Mouse (Mus musculus): ENCODE measurements at regions not wholly inside any gene's neighbourhood (a gene's known extent, or its start where the extent isn't known, plus 50 kb on each side); places are given as distances from the start of the nearest gene placed in this dataset.

DNA sequence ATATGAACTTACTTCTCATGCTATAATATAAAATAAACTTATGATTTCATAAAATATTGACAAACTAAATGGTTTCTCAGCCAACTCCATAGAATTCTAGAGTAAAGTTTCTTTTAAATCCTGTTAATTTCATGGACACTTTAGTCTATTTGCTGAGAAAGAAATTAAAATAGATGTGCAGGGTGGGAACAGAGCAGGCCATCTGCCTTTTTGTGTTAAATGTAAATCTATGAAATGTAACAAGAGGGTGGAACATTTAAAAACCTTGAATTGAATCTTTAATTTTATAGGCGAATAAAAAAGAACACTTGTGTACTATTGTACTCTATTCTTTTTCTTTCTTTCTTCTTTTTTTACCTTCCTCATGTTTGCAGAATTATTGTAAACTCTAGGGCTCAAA, 1050.7 kb downstream of the Tbl1xr1 start:
- ATAC-seq (ENCODE audit: low FRiP score) = no peak
- H3K4me3 ChIP-seq = no peak overlapping the region
- no peak overlapping the region for H3K27ac ChIP-seq
- no peaks in the 10 kb centered on the region for H3K9me3 ChIP-seq
- 98% methylated on average over 1 of the region's 1 CpGs for WGBS
- no peaks in the 10 kb centered on the region for H3K4me1 ChIP-seq (replicated peaks)
- H3K9ac ChIP-seq = no peak overlapping the region
- no peaks in the 10 kb centered on the region for H3K27me3 ChIP-seq
- H3K36me3 ChIP-seq = no peaks in the 10 kb centered on the region
- H3K4me2 ChIP-seq = no peak overlapping the region

DNA sequence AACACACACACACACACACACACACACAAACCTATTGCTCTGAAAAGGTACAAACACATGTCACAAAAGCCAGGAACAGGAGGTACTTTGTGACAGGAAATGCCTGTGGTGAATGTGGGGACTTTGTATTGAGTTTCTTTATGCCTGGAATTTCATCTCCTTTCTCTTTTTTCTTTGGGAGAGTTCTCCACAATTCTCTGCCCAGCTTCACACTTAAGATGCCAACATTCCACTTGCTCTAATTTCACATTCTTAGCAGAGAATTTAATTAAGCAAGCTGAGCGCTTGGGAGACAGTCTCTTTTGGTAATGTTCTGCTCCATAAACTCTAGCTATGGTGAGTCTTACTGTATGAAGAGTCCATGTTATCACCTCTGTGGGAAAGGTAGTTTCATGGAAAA, 1059.1 kb downstream of the Tbl1xr1 start:
- Histone ChIP-seq H3K9me3 (no peaks in the 10 kb centered on the region), H3K9ac (no peak overlapping the region), H3K36me3 (no peaks in the 10 kb centered on the region), H3K4me1 (replicated peaks) (no peaks in the 10 kb centered on the region), H3K27me3 (no peaks in the 10 kb centered on the region), H3K4me2 (no peak overlapping the region), H3K4me3 (no peak overlapping the region), H3K27ac (no peak overlapping the region)
- no peak for ATAC-seq (ENCODE audit: low FRiP score)
- 91% methylated on average over 1 of the region's 1 CpGs for WGBS

DNA sequence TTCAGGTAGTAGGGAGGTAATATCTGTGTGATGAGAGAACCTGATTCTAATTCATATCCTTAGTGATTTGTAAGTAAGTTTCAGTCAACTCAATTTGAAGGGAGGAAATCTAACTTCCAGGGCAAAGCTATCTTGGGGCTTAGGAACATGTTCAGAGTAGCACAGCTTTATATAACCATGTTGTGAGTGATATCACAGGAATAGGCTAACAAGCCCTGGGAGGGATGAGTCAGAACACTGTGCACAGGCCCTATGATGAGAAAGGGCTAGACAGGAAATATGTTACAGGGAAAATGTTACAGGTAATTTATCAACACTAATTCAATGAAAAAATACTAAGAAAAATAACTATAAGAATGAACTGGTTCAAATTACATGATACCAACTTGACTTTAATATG, 1062.5 kb downstream of the Tbl1xr1 start:
- no peaks in the 10 kb centered on the region for H3K4me1 ChIP-seq (replicated peaks)

DNA sequence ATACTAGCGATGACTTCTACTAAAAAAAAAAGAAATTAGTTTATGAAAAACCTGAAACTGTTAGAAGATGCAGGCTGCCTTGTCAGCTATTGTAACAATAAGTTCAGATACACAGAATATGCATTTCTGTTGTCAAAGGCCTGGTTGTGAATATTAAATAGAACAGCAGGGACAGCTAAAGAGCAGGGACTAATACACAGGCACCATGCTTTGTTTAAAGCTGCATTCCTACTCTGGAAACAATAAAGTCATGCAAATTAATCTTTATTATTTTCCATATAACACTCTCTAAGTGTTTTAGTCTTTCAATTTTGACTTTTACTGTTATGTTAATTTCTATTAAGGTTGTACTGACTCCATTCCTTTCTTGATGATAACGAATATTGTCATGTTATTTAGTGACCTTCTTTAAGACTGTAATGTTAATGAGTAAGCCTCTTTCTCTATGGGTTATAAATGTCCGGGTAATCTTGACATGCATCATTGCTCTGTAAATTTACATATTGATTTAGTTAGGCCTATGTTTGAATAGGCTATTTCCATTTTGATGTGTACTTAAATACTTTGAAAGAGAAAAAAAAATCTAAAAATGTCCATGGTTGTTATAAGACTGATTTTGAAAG, 1088.5 kb downstream of the Tbl1xr1 start:
- no peak overlapping the region for H3K27ac ChIP-seq
- H3K4me3 ChIP-seq = no peak overlapping the region
- H3K27me3 ChIP-seq = no peaks in the 10 kb centered on the region
- WGBS = 52% methylated on average over 3 of the region's 3 CpGs
- H3K36me3 ChIP-seq = no peaks in the 10 kb centered on the region
- H3K9me3 ChIP-seq = no peaks in the 10 kb centered on the region
- no peak overlapping the region for H3K4me2 ChIP-seq
- no peak for ATAC-seq (ENCODE audit: low FRiP score)
- H3K4me1 ChIP-seq (replicated peaks) = no peaks in the 10 kb centered on the region
- no peak overlapping the region for H3K9ac ChIP-seq

More for the DNA sequence above, 1062.5 kb downstream of the Tbl1xr1 start:
- H3K27me3 ChIP-seq = no peaks in the 10 kb centered on the region
- no peak overlapping the region for H3K9ac ChIP-seq
- no peak overlapping the region for H3K4me2 ChIP-seq
- H3K27ac ChIP-seq = no peak overlapping the region
- H3K9me3 ChIP-seq = no peaks in the 10 kb centered on the region
- H3K4me3 ChIP-seq = no peak overlapping the region
- no peak for ATAC-seq (ENCODE audit: low FRiP score)
- no peaks in the 10 kb centered on the region for H3K36me3 ChIP-seq

DNA sequence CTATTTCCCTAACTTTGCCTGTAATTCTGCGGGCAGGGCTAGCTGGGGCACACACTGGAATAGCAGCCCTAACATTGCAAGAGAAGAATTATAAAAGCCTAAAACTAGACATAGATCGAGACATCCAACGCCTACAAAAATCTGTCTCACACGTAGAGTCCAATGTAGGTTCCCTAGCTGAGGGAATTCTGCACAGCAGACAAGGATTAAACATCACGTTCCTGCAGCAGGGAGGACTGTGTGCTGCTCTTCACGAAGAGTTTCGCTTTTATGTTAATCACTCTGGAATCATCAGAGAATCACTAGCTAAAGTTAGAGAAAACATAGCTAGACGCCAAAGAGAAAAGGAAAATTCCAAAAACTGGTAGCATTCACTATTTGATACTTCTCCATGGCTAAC, 1106.9 kb downstream of the Tbl1xr1 start:
- H3K9ac ChIP-seq = no peak overlapping the region
- no peak overlapping the region for H3K4me3 ChIP-seq
- H3K27ac ChIP-seq = no peak overlapping the region
- 94% methylated on average over 8 of the region's 8 CpGs for WGBS
- no peaks in the 10 kb centered on the region for H3K9me3 ChIP-seq
- no peak overlapping the region for H3K4me2 ChIP-seq
- no peak for ATAC-seq (ENCODE audit: low FRiP score)
- H3K27me3 ChIP-seq = no peaks in the 10 kb centered on the region
- no peaks in the 10 kb centered on the region for H3K36me3 ChIP-seq
- H3K4me1 ChIP-seq (replicated peaks) = no peaks in the 10 kb centered on the region

DNA sequence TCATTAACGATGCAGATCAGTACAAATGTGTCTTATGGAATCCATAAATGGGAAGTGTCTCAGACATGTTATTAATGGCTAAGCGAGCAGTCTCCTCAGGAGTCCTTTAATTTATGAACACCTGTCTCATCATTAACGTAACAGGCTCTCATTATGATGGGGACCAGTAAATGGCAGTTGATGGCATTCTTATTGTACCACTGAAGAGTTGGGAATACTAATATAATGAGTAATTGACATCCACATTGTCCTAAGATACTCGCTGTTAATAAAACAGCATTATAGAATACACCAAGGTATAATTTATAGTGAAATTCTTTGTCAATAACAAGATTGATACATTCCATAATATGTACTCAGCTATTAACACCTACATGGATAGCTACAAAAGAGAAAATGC, 1112.0 kb downstream of the Tbl1xr1 start:
- Histone ChIP-seq H3K9me3 (no peaks in the 10 kb centered on the region), H3K36me3 (no peaks in the 10 kb centered on the region), H3K27ac (no peak overlapping the region), H3K9ac (no peak overlapping the region), H3K4me2 (no peak overlapping the region), H3K27me3 (no peaks in the 10 kb centered on the region), H3K4me1 (replicated peaks) (no peaks in the 10 kb centered on the region), H3K4me3 (no peak overlapping the region)
- ATAC-seq (ENCODE audit: low FRiP score) = peak; percentile 66
- WGBS = 64% methylated on average over 4 of the region's 4 CpGs

DNA sequence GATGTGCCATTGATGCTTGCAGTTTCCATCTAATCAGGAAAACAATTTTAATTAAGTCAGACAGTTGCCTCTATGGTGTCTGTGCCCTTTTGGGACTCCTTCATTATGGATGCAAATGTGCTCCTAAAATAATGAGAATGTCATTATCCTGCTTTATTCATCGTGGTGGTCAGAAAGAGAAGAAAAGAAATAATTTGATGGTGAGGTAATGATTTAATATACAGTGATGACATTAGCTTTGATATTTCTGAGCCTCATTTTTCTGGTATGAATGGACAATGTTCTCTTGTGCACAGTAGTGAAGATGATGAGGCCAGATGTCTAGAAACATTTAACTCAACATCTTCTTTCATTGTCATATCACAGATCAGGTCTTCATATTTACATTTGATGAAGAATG, 1123.6 kb downstream of the Tbl1xr1 start:
- WGBS = 43% methylated on average over 1 of the region's 1 CpGs
- H3K27me3 ChIP-seq = no peaks in the 10 kb centered on the region

DNA sequence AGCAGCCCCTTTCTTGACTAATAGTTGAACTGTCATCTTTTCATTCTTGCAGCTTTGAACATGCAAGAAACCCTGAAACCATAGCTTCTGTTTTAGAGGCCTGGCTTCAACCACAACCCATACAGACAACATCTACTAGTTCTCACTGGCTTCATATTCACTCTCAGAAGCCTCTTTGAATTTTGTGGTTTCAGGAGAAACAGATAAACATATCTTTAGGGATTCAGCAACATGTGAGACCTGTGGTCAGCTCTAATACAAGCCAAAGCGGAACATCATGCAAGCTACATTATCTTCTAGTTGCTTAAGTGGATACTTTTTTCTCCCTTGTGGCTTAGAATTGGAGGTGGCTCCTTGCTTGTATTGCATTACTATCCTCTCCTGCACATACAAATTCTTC, 1138.0 kb downstream of the Tbl1xr1 start:
- 100% methylated on average over 1 of the region's 1 CpGs for WGBS
- ATAC-seq (ENCODE audit: low FRiP score) = no peak
- Histone ChIP-seq H3K4me3 (no peak overlapping the region), H3K4me2 (no peak overlapping the region), H3K36me3 (no peaks in the 10 kb centered on the region), H3K4me1 (replicated peaks) (no peaks in the 10 kb centered on the region), H3K9me3 (no peaks in the 10 kb centered on the region), H3K9ac (no peak overlapping the region), H3K27ac (no peak overlapping the region), H3K27me3 (no peaks in the 10 kb centered on the region)

More for the DNA sequence above, 1123.6 kb downstream of the Tbl1xr1 start:
- Histone ChIP-seq H3K27ac (no peak overlapping the region), H3K4me2 (no peak overlapping the region), H3K4me1 (replicated peaks) (no peaks in the 10 kb centered on the region), H3K9me3 (no peaks in the 10 kb centered on the region), H3K36me3 (no peaks in the 10 kb centered on the region), H3K9ac (no peak overlapping the region), H3K4me3 (no peak overlapping the region)
- no peak for ATAC-seq (ENCODE audit: low FRiP score)

DNA sequence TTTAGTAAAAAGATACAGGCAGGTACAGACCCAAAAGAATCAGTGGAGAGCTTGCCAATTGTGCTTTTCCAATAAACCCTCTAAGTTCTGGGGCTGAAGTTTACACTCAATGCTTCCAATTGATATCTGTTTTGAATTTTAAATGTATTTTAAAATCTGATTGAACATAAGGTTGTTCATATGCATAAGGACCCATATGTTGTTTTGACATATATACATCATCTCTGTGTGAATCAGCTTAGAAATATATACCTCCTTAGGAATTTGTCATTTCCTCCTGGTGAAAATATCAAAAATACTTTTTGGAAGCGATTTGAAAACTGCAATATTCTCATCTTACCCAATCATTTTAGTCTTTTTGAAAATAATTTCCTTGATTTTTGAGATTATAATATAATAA, 1140.3 kb downstream of the Tbl1xr1 start:
- Histone ChIP-seq H3K9ac (no peak overlapping the region), H3K36me3 (no peaks in the 10 kb centered on the region), H3K4me3 (no peak overlapping the region), H3K4me2 (no peak overlapping the region), H3K9me3 (no peaks in the 10 kb centered on the region), H3K27ac (no peak overlapping the region), H3K27me3 (no peaks in the 10 kb centered on the region), H3K4me1 (replicated peaks) (no peaks in the 10 kb centered on the region)
- 92% methylated on average over 1 of the region's 1 CpGs for WGBS
- ATAC-seq (ENCODE audit: low FRiP score) = no peak

DNA sequence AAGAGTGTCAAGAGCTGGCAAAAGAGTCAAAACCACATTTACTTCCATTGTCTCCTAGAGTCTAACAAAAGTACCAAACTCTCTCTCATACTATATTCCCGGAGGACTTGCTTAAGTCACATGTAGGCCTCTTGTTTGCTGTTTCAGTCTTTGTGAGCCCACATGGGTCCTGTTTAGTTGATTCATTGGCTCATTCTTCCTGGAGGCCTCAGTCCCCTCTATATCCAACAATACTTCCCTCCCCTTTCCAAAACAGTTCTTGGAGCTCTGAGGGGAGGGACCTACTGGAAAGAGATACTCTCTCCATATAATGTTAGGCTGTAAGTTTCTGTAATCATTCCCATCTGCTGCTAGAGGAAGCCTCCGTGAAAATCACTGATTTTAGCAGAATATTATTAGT, 1171.8 kb downstream of the Tbl1xr1 start:
- H3K4me1 ChIP-seq (replicated peaks) = no peaks in the 10 kb centered on the region
- no peaks in the 10 kb centered on the region for H3K27me3 ChIP-seq
- no peak overlapping the region for H3K9ac ChIP-seq
- H3K36me3 ChIP-seq = no peaks in the 10 kb centered on the region
- ATAC-seq (ENCODE audit: low FRiP score) = no peak
- H3K4me3 ChIP-seq = no peak overlapping the region
- H3K27ac ChIP-seq = no peak overlapping the region
- H3K4me2 ChIP-seq = no peak overlapping the region
- 86% methylated on average over 2 of the region's 2 CpGs for WGBS
- H3K9me3 ChIP-seq = no peaks in the 10 kb centered on the region

DNA sequence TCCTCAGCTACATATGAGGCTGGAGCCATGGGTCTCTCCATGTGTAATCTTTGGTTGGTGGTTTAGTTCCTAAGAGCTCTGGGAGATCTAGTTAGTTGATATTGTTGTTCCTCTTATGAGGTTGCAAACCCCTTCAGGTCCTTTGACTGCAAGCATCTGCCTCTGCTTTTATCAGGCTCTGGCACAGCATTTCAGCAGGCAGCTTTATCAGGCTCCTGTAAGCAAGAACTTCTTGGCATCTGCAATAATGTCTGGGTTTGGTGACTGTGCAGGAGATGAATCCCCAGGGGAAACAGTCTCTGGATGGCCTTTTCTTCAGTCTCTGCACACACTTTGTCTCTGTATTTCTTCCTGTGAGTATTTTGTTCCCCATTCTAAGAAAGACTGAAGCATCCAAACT, 1175.7 kb downstream of the Tbl1xr1 start:
- no peaks in the 10 kb centered on the region for H3K9me3 ChIP-seq
- no peak overlapping the region for H3K4me3 ChIP-seq
- ATAC-seq (ENCODE audit: low FRiP score) = no peak
- H3K27me3 ChIP-seq = no peaks in the 10 kb centered on the region
- H3K9ac ChIP-seq = no peak overlapping the region
- H3K27ac ChIP-seq = no peak overlapping the region
- no peaks in the 10 kb centered on the region for H3K4me1 ChIP-seq (replicated peaks)
- H3K36me3 ChIP-seq = no peaks in the 10 kb centered on the region
- H3K4me2 ChIP-seq = no peak overlapping the region

DNA sequence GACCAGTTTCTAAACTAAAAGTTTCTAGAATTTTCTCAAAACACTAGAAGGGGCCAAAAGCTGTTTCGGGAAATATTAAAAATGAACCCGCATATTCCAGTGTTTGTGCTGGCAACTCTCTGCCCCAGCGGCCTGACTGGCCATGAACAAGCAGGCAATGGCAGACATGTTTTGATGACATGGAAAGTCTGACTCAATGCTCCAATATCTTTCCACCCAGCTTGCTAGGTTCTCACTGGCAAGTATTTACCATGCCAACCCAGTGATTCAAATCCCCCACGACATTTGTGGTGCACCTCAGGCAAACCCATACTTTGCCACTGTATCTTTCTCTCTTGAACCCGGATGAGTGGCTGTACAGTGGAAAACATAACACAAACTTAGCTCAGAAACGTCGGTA, 1222.4 kb downstream of the Tbl1xr1 start:
- H3K9me3 ChIP-seq = no peaks in the 10 kb centered on the region
- H3K36me3 ChIP-seq = no peaks in the 10 kb centered on the region
- no peak overlapping the region for H3K4me3 ChIP-seq
- H3K27ac ChIP-seq = no peak overlapping the region
- no peaks in the 10 kb centered on the region for H3K4me1 ChIP-seq (replicated peaks)
- ATAC-seq (ENCODE audit: low FRiP score) = no peak
- H3K9ac ChIP-seq = no peak overlapping the region
- WGBS = 95% methylated on average over 7 of the region's 7 CpGs
- no peak overlapping the region for H3K4me2 ChIP-seq
- no peaks in the 10 kb centered on the region for H3K27me3 ChIP-seq

DNA sequence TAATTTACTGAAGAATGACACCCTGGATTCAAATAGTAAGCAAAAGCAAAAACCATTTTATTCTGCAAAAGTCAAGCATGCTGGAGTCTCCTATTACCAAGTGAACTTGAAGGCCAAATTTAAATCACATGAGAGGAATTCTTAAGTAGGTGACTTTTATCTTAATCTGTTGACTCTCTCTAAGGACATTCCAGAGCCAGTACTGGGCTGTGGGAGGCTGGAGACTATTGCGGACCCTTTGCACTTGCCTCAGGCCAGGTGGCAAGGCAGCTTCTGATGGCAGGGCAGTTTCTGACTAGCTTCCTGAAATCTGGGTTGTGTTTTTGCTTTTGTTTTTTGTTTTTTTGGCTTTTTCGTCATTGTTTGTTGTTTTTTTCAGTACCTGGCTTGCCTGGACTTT, 1257.8 kb downstream of the Tbl1xr1 start:
- H3K27me3 ChIP-seq = no peaks in the 10 kb centered on the region

DNA sequence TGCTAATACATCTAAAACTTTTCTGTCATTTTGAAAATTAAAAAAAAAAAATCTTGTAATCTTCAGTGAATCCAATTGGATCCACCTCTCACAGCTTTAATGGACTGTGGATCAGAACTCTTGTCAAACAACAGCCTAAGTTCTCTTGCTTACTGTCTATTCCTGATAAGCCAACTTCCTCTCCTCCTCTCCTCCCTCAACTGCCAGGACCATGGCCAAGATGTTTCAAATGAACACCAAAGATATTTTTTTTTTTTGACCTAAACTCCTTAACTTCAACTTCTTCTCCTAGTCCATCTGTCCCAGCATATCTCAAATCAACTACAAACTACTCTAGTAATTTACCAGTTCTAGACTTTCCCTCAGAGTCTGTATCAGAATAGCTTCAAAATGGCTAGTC, 1258.5 kb downstream of the Tbl1xr1 start:
- no peak overlapping the region for H3K27ac ChIP-seq
- no peaks in the 10 kb centered on the region for H3K4me1 ChIP-seq (replicated peaks)
- no peak for ATAC-seq (ENCODE audit: low FRiP score)
- H3K4me3 ChIP-seq = no peak overlapping the region
- H3K4me2 ChIP-seq = no peak overlapping the region
- no peaks in the 10 kb centered on the region for H3K27me3 ChIP-seq
- H3K36me3 ChIP-seq = no peaks in the 10 kb centered on the region
- H3K9ac ChIP-seq = no peak overlapping the region
- no peaks in the 10 kb centered on the region for H3K9me3 ChIP-seq

More for the DNA sequence above, 1257.8 kb downstream of the Tbl1xr1 start:
- no peak for ATAC-seq (ENCODE audit: low FRiP score)
- H3K36me3 ChIP-seq = no peaks in the 10 kb centered on the region
- H3K4me3 ChIP-seq = no peak overlapping the region
- no peaks in the 10 kb centered on the region for H3K4me1 ChIP-seq (replicated peaks)
- H3K27ac ChIP-seq = no peak overlapping the region
- H3K9me3 ChIP-seq = no peaks in the 10 kb centered on the region
- no peak overlapping the region for H3K9ac ChIP-seq
- whole genome bisulfite sequencing = 79% methylated on average over 2 of the region's 2 CpGs
- no peak overlapping the region for H3K4me2 ChIP-seq
